Mouse (Mus musculus) ES-Bruce4 (cell line): Measurements from ENCODE around the gene 5730522E02Rik.

Experiments used
- CTCF ChIP-seq: IDR thresholded peaks from one replicate; pipeline ENCODE4 v1.8.1; 2011; ENCODE audit warnings: low read depth, low read length
- POLR2A ChIP-seq: IDR thresholded peaks from one replicate; pipeline ENCODE4 v1.8.1; 2011; ENCODE audit warnings: low read length; ENCODE audit not compliant: insufficient read depth

GRCm38 (mm10) chr11:26096095-26096494, 114.5 kb downstream of the 5730522E02Rik start:
- TF ChIP-seq CTCF (no peak), POLR2A (no peak)
